ENCODE assay signal across 8 mouse cellular contexts in the genomic region with DNA sequence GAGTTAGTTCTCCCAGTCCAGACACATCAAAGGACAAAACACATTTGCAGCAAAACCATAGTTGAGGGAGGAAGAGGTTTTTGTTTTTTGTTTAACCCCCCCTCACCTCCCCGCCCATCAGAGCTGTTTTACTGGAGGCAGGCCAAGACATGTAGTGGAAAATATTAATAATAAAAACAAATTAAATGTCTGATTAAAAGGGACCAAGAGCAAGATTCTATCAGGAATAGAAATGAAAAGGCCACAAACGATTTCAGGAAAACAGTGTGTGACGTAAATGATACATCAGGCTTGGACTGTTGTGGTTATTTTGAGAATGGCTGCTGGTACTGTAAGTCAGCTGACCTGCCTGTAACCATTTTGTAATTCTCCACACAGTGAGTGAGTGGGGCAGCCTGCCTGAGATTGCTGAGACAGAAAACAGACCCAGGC.
DNase-seq lines count a peak whose midpoint lies in the region; ATAC-seq and TF ChIP-seq lines count a peak whose summit lies in the region.

No protein-coding gene starts in this region.

- no peak for TF ChIP-seq EP300 in heart, adult 2 months (IDR thresholded peaks at IDR 0.05; ENCODE audit: insufficient read depth, low read depth, low read length)

- no peaks in the 10 kb centered on the region for H3K79me2 ChIP-seq in heart, adult 2 months (replicated peaks; ENCODE audit: control insufficient read depth, insufficient read depth, low read length)

- WGBS in heart, adult 2 months: 6% methylated on average over 3 of the region's 3 CpGs
- 27% methylated on average over 3 of the region's 3 CpGs for WGBS in kidney, postnatal 0 days
- 34% methylated on average over 3 of the region's 3 CpGs for WGBS in stomach, embryonic 14.5 days
- 21% methylated on average over 3 of the region's 3 CpGs for WGBS in thymus, adult 2 months

- H3K4me3 ChIP-seq in layer of hippocampus, adult 2 months: no peak overlapping the region
- H3K4me3 ChIP-seq in bone marrow macrophage, adult 2 months (ENCODE audit: insufficient read depth, low read length): 0 out of 2 replicates have a peak overlapping the region, but pooled peaks have one; percentile 14
- H3K4me3 ChIP-seq in heart, adult 2 months: peak overlapping the region; percentile 43
- no peak overlapping the region for H3K4me3 ChIP-seq in kidney, postnatal 0 days (replicated peaks; ENCODE audit: low read depth, low read length)
- no peak overlapping the region for H3K4me3 ChIP-seq in stomach, embryonic 14.5 days (ENCODE audit: low read depth, low read length)
- no peak overlapping the region for H3K4me3 ChIP-seq in thymus, adult 2 months (ENCODE audit: control insufficient read depth, insufficient read depth, low read length)

- H3K27me3 ChIP-seq in heart, adult 2 months (ENCODE audit: control insufficient read depth, insufficient read depth, low read length): no peaks in the 10 kb centered on the region
- H3K27me3 ChIP-seq in kidney, postnatal 0 days (ENCODE audit: insufficient read depth, low read length): no peaks in the 10 kb centered on the region
- H3K27me3 ChIP-seq in stomach, embryonic 14.5 days (ENCODE audit: control insufficient read depth, insufficient read depth, low read length): no peaks in the 10 kb centered on the region
- H3K27me3 ChIP-seq in thymus, adult 2 months (ENCODE audit: control insufficient read depth, insufficient read depth, low read length): no peaks in the 10 kb centered on the region

- H3K9ac ChIP-seq in heart, adult 2 months (ENCODE audit: low read depth, low read length): 0 out of 2 replicates have a peak overlapping the region, but pooled peaks have one; percentile 48
- no peak overlapping the region for H3K9ac ChIP-seq in kidney, postnatal 0 days (ENCODE audit: low read depth, low read length)
- no peak overlapping the region for H3K9ac ChIP-seq in stomach, embryonic 14.5 days (replicated peaks; ENCODE audit: low read depth, low read length)

- DNase-seq in layer of hippocampus, adult 2 months (ENCODE audit: low spot score in 2 of 2): no peak
- DNase-seq in layer of hippocampus, adult 8-10 months (ENCODE audit: low spot score in 2 of 2): no peak
- peak in 1 of 2 experiments; percentile 34 for DNase-seq in heart, adult 2 months
- DNase-seq in kidney, postnatal 0 days (ENCODE audit: low spot score): peak; percentile 79
- DNase-seq in thymus, adult 2 months: no peak
- no peak for DNase-seq in urinary bladder, postnatal 36 days (ENCODE audit: low spot score in 2 of 2)

- peaks cover 33% of the 10 kb centered on the region for H3K4me1 ChIP-seq in bone marrow macrophage, adult 2 months (ENCODE audit: control insufficient read depth, insufficient read depth, low read length)
- peaks cover 8% of the 10 kb centered on the region for H3K4me1 ChIP-seq in heart, adult 2 months (ENCODE audit: control insufficient read depth, insufficient read depth, low read length)
- H3K4me1 ChIP-seq in kidney, postnatal 0 days (replicated peaks; ENCODE audit: insufficient read depth, low read length): 0 out of 2 replicates have a peak, but pooled peaks cover 10% of the 10 kb centered on the region
- H3K4me1 ChIP-seq in stomach, embryonic 14.5 days (ENCODE audit: control insufficient read depth, insufficient read depth, low read length): peaks cover 17% of the 10 kb centered on the region
- H3K4me1 ChIP-seq in thymus, adult 2 months (replicated peaks; ENCODE audit: control insufficient read depth, insufficient read depth, low read length): 0 out of 2 replicates have a peak, but pooled peaks cover 2% of the 10 kb centered on the region

- TF ChIP-seq POLR2A in bone marrow macrophage, adult 2 months (IDR thresholded peaks at IDR 0.05; ENCODE audit: borderline replicate concordance, low read depth, low read length): no peak
- TF ChIP-seq POLR2A in heart, adult 2 months (IDR thresholded peaks at IDR 0.05; ENCODE audit: insufficient read depth, low read depth, low read length): no peak
- TF ChIP-seq POLR2A in thymus, adult 2 months (IDR thresholded peaks at IDR 0.05; ENCODE audit: control insufficient read depth, extremely low read depth, insufficient read depth, low read length, poor library complexity): no peak

- H3K36me3 ChIP-seq in heart, adult 2 months (ENCODE audit: control insufficient read depth, insufficient read depth, low read length): peaks cover 2% of the 10 kb centered on the region; the same call in 1 of the 2 replicates
- no peaks in the 10 kb centered on the region for H3K36me3 ChIP-seq in kidney, postnatal 0 days (ENCODE audit: insufficient read depth, low read length)
- H3K36me3 ChIP-seq in stomach, embryonic 14.5 days (ENCODE audit: control insufficient read depth, insufficient read depth, low read length): no peaks in the 10 kb centered on the region; the same call in 1 of the 2 replicates
- H3K36me3 ChIP-seq in thymus, adult 2 months (ENCODE audit: control insufficient read depth, insufficient read depth, low read length): no peaks in the 10 kb centered on the region

- intact Hi-C loops in heart, adult 2 months (cut with DNase I): loop anchor here (2.0 to 5.0 kb wide), 2 partner anchors 46 to 84 kb away; no protein-coding TSS in a partner anchor

- no peak for TF ChIP-seq CTCF in layer of hippocampus, adult 2 months (conservative IDR thresholded peaks at IDR 0.05)
- no peak for TF ChIP-seq CTCF in bone marrow macrophage, adult 2 months (IDR thresholded peaks at IDR 0.05; ENCODE audit: low read depth, low read length)
- TF ChIP-seq CTCF in heart, adult 2 months (IDR thresholded peaks at IDR 0.05): no peak
- no peak for TF ChIP-seq CTCF in kidney, postnatal 0 days (IDR thresholded peaks at IDR 0.05; ENCODE audit: low read depth)
- no peak for TF ChIP-seq CTCF in thymus, adult 2 months (IDR thresholded peaks at IDR 0.05; ENCODE audit: borderline replicate concordance, control insufficient read depth, extremely low read depth, insufficient read depth, low read length, poor library complexity)

- H3K9me3 ChIP-seq in kidney, postnatal 0 days (replicated peaks; ENCODE audit: low read length): no peaks in the 10 kb centered on the region
- no peaks in the 10 kb centered on the region for H3K9me3 ChIP-seq in stomach, embryonic 14.5 days (ENCODE audit: control insufficient read depth, low read depth, low read length)

- 0 out of 2 replicates have a peak overlapping the region, but pooled peaks have one; percentile 43 for H3K4me2 ChIP-seq in kidney, postnatal 0 days (ENCODE audit: low read length)
- no peak overlapping the region for H3K4me2 ChIP-seq in stomach, embryonic 14.5 days (replicated peaks; ENCODE audit: low read depth, low read length)

- peak overlapping the region; percentile 85 for H3K27ac ChIP-seq in layer of hippocampus, adult 2 months
- H3K27ac ChIP-seq in bone marrow macrophage, adult 2 months (ENCODE audit: insufficient read depth, low read depth, low read length): peak overlapping the region; percentile 98
- H3K27ac ChIP-seq in heart, adult 2 months: peak overlapping the region; percentile 74
- H3K27ac ChIP-seq in kidney, postnatal 0 days: peak overlapping the region; percentile 80
- H3K27ac ChIP-seq in stomach, embryonic 14.5 days (ENCODE audit: low read length): peak overlapping the region; percentile 45; the same call in 1 of the 2 replicates
- H3K27ac ChIP-seq in thymus, adult 2 months (ENCODE audit: control insufficient read depth, insufficient read depth, low read length): no peak overlapping the region

- ATAC-seq in kidney, postnatal 0 days (replicated peaks; ENCODE audit: low FRiP score, low read depth): no peak
- peak; percentile 56; the same call in 1 of the 2 replicates for ATAC-seq in stomach, embryonic 14.5 days (ENCODE audit: insufficient number of reproducible peaks, insufficient read depth, low FRiP score, low read depth)

Comparison
In these comparisons a context has a peak if more than half of its experiments do, and no peak if none do; other contexts are left out.
1. H3K4me3 ChIP-seq: peak in bone marrow macrophage, adult 2 months (single experiment) and heart, adult 2 months (single experiment); none in layer of hippocampus, adult 2 months (single experiment), kidney, postnatal 0 days (single experiment), stomach, embryonic 14.5 days (single experiment) and thymus, adult 2 months (single experiment).